Mouse (Mus musculus) heart, postnatal 0 days (tissue): ENCODE data around the gene Slc22a23.

Source experiments
- CTCF ChIP-seq: IDR thresholded peaks from 2 replicates; pipeline ENCODE4 v1.5.1; 2016; ENCODE audit warnings: antibody characterized with exemption, control low read depth, low read depth
- EP300 ChIP-seq: IDR thresholded peaks from 2 replicates; pipeline ENCODE4 v1.6.1; 2016; ENCODE audit warnings: antibody characterized with exemption, low read depth

- TF ChIP-seq CTCF (no peak), EP300 (no peak)
Measured at GRCm38 (mm10) chr13:34227720-34228661, 117.0 kb downstream of the Slc22a23 start.
